Mouse (Mus musculus): Measurements from ENCODE around the gene Gopc. TPM values are rescaled to one million over a fixed set of nuclear protein-coding genes. Genes with fewer than 3 reads are reported as not detected.
A peak's percentile ranks its signal among the peaks of the same experiment; 100 is the strongest.
"Not testable (repeated sequence)": the region's sequence is repeated elsewhere in the genome, so short reads cannot be mapped to it uniquely, and the experiment has no call there.

Gopc gene
- polyA plus RNA-seq, 2 experiments, result 2.8 to 3.0 TPM

- Histone ChIP-seq H3K9me3 (ENCODE audit: control insufficient read depth, low read length) (no peaks in the 10 kb centered on the region), H3K9ac (replicated peaks) (no peak overlapping the region), H3K27ac (no peak overlapping the region), H3K27me3 (ENCODE audit: control insufficient read depth, insufficient read depth, low read length) (no peaks in the 10 kb centered on the region), H3K4me1 (replicated peaks; ENCODE audit: control insufficient read depth in 2 of 2, insufficient read depth in 2 of 2, low read length in 1 of 2) (no peaks in the 10 kb centered on the region), H3K36me3 (replicated peaks; ENCODE audit: control insufficient read depth, insufficient read depth, low read depth) (no peaks in the 10 kb centered on the region), H3K4me2 (ENCODE audit: low read depth) (no peak overlapping the region), H3K4me3 (ENCODE audit: insufficient read depth in 1 of 2, low read depth in 2 of 2, low read length in 2 of 2) (no peak overlapping the region)
- DNase-seq (ENCODE audit: low read depth in 3 of 3, low spot score in 3 of 3), result peak in 1 of 3 experiments; percentile 6
- TF ChIP-seq EP300 (IDR thresholded peaks at IDR 0.05; ENCODE audit: low read depth) (no peak), CTCF (IDR thresholded peaks at IDR 0.05; ENCODE audit: low read depth) (no peak)
- WGBS (ENCODE audit: insufficient replicate concordance), result 30% methylated on average over 8 of the region's 8 CpGs
- ATAC-seq (ENCODE audit: insufficient read depth), result peak; percentile 45; the same call in 1 of the 2 replicates
Measured at GRCm38 (mm10) chr10:52309196-52309595, 72.7 kb downstream of the Gopc start.

GRCm38 (mm10) chr10:52304574-52304973 is 77.3 kb downstream of the Gopc start:
- ATAC-seq (ENCODE audit: insufficient read depth), result no peak
- H3K4me3 ChIP-seq (ENCODE audit: insufficient read depth in 1 of 2, low read depth in 2 of 2, low read length in 2 of 2), result no peak overlapping the region
- no peaks in the 10 kb centered on the region for H3K36me3 ChIP-seq (replicated peaks; ENCODE audit: control insufficient read depth, insufficient read depth, low read depth)
- DNase-seq (ENCODE audit: low read depth in 3 of 3, low spot score in 3 of 3), result no peak
- no peak overlapping the region for H3K27ac ChIP-seq
- H3K4me1 ChIP-seq (replicated peaks; ENCODE audit: control insufficient read depth in 2 of 2, insufficient read depth in 2 of 2, low read length in 1 of 2), result no peaks in the 10 kb centered on the region
- H3K9me3 ChIP-seq (ENCODE audit: control insufficient read depth, low read length), result no peaks in the 10 kb centered on the region
- no peak overlapping the region for H3K9ac ChIP-seq (replicated peaks)
- no peak overlapping the region for H3K4me2 ChIP-seq (ENCODE audit: low read depth)
- 79% methylated on average over 7 of the region's 7 CpGs for WGBS (ENCODE audit: insufficient replicate concordance)
- TF ChIP-seq CTCF (IDR thresholded peaks at IDR 0.05; ENCODE audit: low read depth) (no peak), EP300 (IDR thresholded peaks at IDR 0.05; ENCODE audit: low read depth) (no peak)
- no peaks in the 10 kb centered on the region for H3K27me3 ChIP-seq (ENCODE audit: control insufficient read depth, insufficient read depth, low read length)

GRCm38 (mm10) chr10:52302271-52302670 is 79.7 kb downstream of the Gopc start:
- Histone ChIP-seq H3K4me3 (ENCODE audit: insufficient read depth in 1 of 2, low read depth in 2 of 2, low read length in 2 of 2) (no peak overlapping the region), H3K9me3 (ENCODE audit: control insufficient read depth, low read length) (no peaks in the 10 kb centered on the region), H3K4me2 (ENCODE audit: low read depth) (no peak overlapping the region), H3K27me3 (ENCODE audit: control insufficient read depth, insufficient read depth, low read length) (no peaks in the 10 kb centered on the region), H3K9ac (replicated peaks) (no peak overlapping the region), H3K27ac (no peak overlapping the region), H3K36me3 (replicated peaks; ENCODE audit: control insufficient read depth, insufficient read depth, low read depth) (no peaks in the 10 kb centered on the region), H3K4me1 (replicated peaks; ENCODE audit: control insufficient read depth in 2 of 2, insufficient read depth in 2 of 2, low read length in 1 of 2) (no peaks in the 10 kb centered on the region)
- no peak for TF ChIP-seq CTCF (IDR thresholded peaks at IDR 0.05; ENCODE audit: low read depth)
- no peak for TF ChIP-seq EP300 (IDR thresholded peaks at IDR 0.05; ENCODE audit: low read depth)
- DNase-seq (ENCODE audit: low read depth in 3 of 3, low spot score in 3 of 3) (no peak), ATAC-seq (ENCODE audit: insufficient read depth) (no peak)

GRCm38 (mm10) chr10:52301766-52302165 is 80.2 kb downstream of the Gopc start:
- H3K36me3 ChIP-seq (replicated peaks; ENCODE audit: control insufficient read depth, insufficient read depth, low read depth), result no peaks in the 10 kb centered on the region
- no peak for ATAC-seq (ENCODE audit: insufficient read depth)
- WGBS (ENCODE audit: insufficient replicate concordance), result 65% methylated on average over 4 of the region's 4 CpGs

DNA sequence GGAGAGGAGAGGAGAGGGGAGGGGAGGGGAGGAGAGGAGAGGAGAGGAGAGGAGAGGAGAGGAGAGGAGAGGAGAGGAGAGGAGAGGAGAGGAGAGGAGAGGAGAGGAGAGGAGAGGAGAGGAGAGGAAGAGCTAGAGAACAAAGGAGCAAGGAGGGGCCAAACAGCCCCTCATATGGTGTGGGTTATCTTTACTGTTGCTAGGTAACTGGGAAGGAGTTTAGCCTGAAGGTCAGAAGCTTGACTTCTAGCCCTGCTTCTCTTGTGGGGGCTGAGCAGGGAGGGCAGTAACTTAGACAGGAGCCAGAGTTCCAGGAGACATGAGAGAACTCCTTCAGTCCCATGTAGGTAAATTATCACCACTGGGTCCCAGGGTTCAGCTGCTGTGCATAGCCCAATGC is 83.4 kb downstream of the Gopc start:
- not testable (repeated sequence) for DNase-seq (ENCODE audit: low read depth in 3 of 3, low spot score in 3 of 3); H3K27me3 ChIP-seq (ENCODE audit: control insufficient read depth, insufficient read depth, low read length); H3K9ac ChIP-seq (replicated peaks); H3K27ac ChIP-seq; H3K4me2 ChIP-seq (ENCODE audit: low read depth); H3K36me3 ChIP-seq (replicated peaks; ENCODE audit: control insufficient read depth, insufficient read depth, low read depth); ATAC-seq (ENCODE audit: insufficient read depth); H3K9me3 ChIP-seq (ENCODE audit: control insufficient read depth, low read length); H3K4me3 ChIP-seq (ENCODE audit: insufficient read depth in 1 of 2, low read depth in 2 of 2, low read length in 2 of 2); H3K4me1 ChIP-seq (replicated peaks; ENCODE audit: control insufficient read depth in 2 of 2, insufficient read depth in 2 of 2, low read length in 1 of 2)

More at GRCm38 (mm10) chr10:52301766-52302165, 80.2 kb downstream of the Gopc start:
- Histone ChIP-seq H3K9ac (replicated peaks) (no peak overlapping the region), H3K27ac (no peak overlapping the region), H3K4me1 (replicated peaks; ENCODE audit: control insufficient read depth in 2 of 2, insufficient read depth in 2 of 2, low read length in 1 of 2) (no peaks in the 10 kb centered on the region), H3K4me3 (ENCODE audit: insufficient read depth in 1 of 2, low read depth in 2 of 2, low read length in 2 of 2) (no peak overlapping the region), H3K4me2 (ENCODE audit: low read depth) (no peak overlapping the region), H3K9me3 (ENCODE audit: control insufficient read depth, low read length) (no peaks in the 10 kb centered on the region), H3K27me3 (ENCODE audit: control insufficient read depth, insufficient read depth, low read length) (no peaks in the 10 kb centered on the region)
- DNase-seq (ENCODE audit: low read depth in 3 of 3, low spot score in 3 of 3), result no peak
- TF ChIP-seq EP300 (IDR thresholded peaks at IDR 0.05; ENCODE audit: low read depth), result no peak
- TF ChIP-seq CTCF (IDR thresholded peaks at IDR 0.05; ENCODE audit: low read depth), result no peak

DNA sequence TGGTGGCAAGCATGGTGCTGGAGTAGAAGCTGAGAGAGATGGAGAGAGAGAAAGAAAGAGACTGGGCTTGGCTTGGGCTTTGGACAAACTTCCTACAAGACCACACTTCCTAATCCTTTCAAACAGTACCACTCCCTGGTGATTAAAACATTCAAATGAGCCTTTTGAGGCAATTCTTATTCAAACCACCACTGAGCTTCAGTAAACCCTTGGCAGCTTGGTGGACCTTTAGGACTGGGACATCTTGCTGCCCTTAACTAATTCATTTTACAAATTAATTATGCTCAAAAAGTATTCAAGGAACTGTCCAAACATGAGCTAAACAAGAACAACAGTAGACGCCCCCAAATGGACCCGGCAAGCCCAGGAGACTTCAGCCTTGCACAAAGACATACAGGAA is 86.0 kb downstream of the Gopc start:
- Histone ChIP-seq H3K9me3 (ENCODE audit: control insufficient read depth, low read length) (no peaks in the 10 kb centered on the region), H3K4me3 (ENCODE audit: insufficient read depth in 1 of 2, low read depth in 2 of 2, low read length in 2 of 2) (no peak overlapping the region), H3K36me3 (replicated peaks; ENCODE audit: control insufficient read depth, insufficient read depth, low read depth) (no peaks in the 10 kb centered on the region), H3K9ac (replicated peaks) (no peak overlapping the region), H3K4me2 (ENCODE audit: low read depth) (no peak overlapping the region), H3K4me1 (replicated peaks; ENCODE audit: control insufficient read depth in 2 of 2, insufficient read depth in 2 of 2, low read length in 1 of 2) (no peaks in the 10 kb centered on the region), H3K27me3 (ENCODE audit: control insufficient read depth, insufficient read depth, low read length) (no peaks in the 10 kb centered on the region), H3K27ac (no peak overlapping the region)
- ATAC-seq (ENCODE audit: insufficient read depth) (no peak), DNase-seq (ENCODE audit: low read depth in 3 of 3, low spot score in 3 of 3) (no peak)
- TF ChIP-seq CTCF (IDR thresholded peaks at IDR 0.05; ENCODE audit: low read depth) (no peak), EP300 (IDR thresholded peaks at IDR 0.05; ENCODE audit: low read depth) (no peak)
- WGBS (ENCODE audit: insufficient replicate concordance), result 74% methylated on average over 2 of the region's 2 CpGs

Measured in liver, embryonic 14.5 days (tissue).